Mouse (Mus musculus): Measurements from ENCODE around the gene Insig2.

Gene Insig2

GRCm38 (mm10) chr1:121326591-121327343, 5.6 kb downstream of the Insig2 start:
- DNase-seq (ENCODE audit: low read depth, low spot score) = no peak

DNA sequence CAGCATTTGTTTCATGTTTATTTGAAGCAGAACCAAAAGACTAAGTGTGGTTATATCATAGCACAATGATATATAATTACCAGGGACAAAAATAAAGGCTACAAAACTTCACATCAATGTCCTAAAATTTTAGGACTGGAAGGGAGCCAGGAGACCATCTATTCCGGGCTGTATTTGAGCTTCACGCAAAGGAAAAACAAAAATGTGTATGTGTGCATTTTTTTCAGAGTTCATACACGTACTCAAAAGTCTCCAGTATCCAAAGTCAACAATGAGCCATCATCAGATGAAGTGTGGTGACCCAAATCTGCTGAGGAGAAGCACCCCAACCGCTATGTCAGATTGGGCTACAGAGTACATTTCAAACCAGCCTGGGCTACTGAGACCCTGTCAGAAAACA, 8.9 kb downstream of the Insig2 start:
- no peak for DNase-seq (ENCODE audit: low read depth, low spot score)

DNA sequence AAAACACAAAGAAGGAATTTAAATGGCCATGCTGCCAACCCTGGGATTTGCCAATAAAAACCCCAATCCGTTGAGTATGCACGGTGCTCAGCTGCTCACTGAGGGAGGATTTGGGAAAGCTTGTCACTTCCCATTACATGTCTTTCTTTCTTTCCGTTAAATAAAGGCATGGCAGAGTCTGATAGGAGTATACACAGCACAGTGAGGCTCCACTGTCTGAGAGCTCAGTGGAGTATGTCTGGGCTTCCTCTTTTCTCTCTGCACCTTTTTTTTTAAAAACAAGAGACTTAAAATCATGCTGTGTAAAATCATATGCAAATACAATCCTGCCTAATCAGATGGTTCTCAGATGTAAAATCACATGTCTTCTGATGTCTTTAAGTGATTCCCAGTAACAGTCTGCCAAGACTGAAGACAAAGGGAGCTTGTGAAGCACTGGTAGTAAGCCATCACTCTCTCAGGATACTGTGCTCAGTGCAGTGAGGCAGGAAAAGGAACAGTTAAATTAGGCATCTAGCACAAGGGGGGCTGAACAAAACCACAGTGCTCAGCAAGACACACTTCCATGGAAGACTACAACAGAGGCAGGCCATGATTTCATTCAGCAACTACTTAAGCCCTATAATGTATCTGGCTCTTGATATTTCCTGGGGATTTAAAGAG, 17.5 kb downstream of the Insig2 start:
- no peak for DNase-seq (ENCODE audit: low read depth, low spot score)

GRCm38 (mm10) chr1:121313181-121313580, 19.2 kb downstream of the Insig2 start:
- DNase-seq (ENCODE audit: low read depth, low spot score) = no peak

GRCm38 (mm10) chr1:121312326-121312725, 20.1 kb downstream of the Insig2 start:
- DNase-seq (ENCODE audit: low read depth, low spot score) = no peak

DNA sequence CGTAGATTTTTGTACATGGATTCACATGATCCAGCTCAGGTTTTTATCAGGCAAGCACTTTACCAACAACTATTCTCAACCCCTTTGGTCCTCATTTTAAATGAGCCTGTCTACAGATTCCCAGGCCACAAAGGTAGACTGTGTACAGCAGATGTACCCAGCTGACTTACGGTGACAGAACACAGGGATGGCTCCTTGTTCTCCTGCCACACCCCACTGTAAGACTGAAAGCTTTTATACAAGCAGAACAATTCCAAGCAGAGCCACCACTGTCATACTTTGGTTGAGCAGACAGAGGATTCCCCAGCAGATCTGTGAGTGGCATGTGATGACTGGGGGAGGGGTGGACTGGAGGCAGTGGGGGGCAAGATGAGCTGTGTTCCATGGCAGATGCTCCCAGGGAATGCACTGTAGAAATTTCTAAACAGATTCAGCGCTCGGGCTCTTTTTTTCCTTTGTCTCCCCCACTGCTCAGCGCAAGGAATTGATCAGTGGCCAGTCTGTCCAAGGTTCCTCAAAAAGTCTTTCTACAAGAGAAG, 35.6 kb downstream of the Insig2 start:
- no peak for DNase-seq (ENCODE audit: low read depth, low spot score)

DNA sequence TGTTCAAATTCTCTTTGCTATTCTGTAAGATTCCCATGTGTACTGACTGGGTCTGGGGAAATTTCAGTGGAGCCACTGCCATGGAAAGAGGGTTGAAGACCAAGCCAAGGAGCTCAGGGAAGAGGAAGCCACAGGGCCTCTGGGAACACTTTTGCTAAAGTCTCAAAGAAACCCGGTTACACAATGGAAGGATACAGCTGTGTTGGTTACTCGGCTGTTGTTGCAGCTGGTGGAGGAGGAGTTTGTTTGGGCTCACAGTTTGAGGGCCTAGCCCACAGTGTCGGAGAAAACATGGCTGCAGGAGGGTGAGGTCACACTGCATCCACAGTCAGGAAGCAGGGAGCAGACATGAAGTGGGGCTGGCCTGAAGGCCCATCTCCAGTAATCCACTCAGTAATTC, 38.8 kb downstream of the Insig2 start:
- DNase-seq (ENCODE audit: low read depth, low spot score) = peak; percentile 19

DNA sequence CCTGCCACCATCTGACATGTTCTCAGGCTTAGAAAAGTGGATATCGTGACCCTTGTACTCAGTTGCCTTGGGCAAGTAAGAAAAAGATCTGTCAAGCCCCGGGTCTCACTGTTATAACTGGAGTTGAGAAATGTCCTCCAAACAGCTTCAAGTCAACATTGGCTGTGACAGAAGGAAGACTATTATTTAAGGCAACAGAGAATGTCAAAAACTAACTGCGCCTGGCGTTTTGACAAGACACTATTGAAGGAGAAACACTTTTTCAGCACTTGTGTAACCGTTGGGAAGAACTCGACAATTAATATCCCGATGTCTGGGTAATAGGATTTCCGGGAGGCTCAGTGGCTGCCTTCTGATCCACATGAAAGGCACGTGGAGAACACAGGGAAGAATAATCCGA, 41.5 kb downstream of the Insig2 start:
- no peak for DNase-seq (ENCODE audit: low read depth, low spot score)

GRCm38 (mm10) chr1:121290340-121290739, 42.0 kb downstream of the Insig2 start:
- no peak for DNase-seq (ENCODE audit: low read depth, low spot score)

GRCm38 (mm10) chr1:121284197-121284596, 48.2 kb downstream of the Insig2 start:
- DNase-seq (ENCODE audit: low read depth, low spot score) = no peak

DNA sequence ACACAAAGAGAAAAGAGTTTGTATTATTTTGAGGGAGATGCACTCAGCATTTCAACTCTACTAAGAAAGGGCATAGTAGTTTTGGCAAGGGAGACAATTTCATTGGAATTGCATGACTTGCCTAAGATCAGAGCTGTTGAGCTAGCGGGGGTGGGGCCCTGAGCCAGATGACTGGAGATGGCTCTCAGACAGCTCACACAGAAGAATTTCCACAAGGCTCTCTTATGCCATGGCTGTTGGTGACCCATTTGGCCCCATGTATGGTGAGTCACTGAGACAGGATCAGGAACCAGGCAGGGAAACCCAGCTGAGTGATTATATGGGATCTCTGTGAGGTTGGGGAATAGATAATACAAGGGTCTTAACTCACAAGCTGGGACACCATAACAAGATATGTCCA, 51.9 kb downstream of the Insig2 start:
- DNase-seq (ENCODE audit: low read depth, low spot score) = peak; percentile 32

- no peak for DNase-seq (ENCODE audit: low read depth, low spot score)
These were observed 54.0 kb downstream of the Insig2 start for GRCm38 (mm10) chr1:121278370-121278769.

DNA sequence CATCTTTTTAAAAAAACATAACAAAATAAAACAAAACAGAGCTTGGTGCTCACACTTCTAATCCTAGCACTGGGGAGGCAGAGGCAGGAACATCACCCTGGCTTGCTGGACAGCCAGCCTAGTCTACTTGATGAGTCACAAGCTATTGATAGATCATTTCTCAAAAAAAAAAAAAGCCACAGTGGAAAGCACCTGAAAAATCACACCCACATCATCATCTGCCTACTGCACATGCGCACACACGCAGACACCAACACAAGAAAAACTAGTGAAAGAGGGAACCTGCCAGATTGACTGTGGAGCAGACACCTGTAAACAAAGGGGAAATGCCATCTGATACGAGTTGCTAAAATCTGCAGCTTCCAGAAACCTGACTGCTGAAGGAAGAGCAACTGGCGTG, 54.9 kb downstream of the Insig2 start:
- DNase-seq (ENCODE audit: low read depth, low spot score) = no peak

DNA sequence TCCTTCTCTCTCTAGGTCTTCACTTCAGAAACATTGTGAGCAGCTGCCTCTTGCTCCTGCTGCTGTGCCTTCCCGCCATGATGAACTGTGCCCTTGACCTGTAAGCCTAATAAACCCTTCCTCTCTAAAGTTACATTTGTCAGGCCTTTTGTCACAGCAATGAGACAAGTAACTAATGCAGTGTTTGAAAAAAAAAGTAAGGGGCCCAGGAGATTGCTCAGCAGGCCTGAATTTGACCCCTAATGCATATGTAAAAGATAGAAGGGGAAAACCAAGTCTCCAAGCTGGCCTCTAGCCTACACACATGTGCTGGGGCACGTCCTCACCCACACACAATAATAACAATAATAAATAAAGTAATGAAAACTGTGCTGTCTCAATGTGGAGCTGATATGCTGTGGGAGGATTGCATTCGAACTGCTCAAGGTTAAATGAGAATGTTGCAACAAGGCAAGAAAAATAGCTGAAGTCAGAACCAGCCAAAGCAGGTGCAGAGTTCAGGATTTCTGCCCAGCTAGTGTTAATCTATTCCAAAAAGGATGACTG, 56.4 kb downstream of the Insig2 start:
- DNase-seq (ENCODE audit: low read depth, low spot score) = no peak

DNA sequence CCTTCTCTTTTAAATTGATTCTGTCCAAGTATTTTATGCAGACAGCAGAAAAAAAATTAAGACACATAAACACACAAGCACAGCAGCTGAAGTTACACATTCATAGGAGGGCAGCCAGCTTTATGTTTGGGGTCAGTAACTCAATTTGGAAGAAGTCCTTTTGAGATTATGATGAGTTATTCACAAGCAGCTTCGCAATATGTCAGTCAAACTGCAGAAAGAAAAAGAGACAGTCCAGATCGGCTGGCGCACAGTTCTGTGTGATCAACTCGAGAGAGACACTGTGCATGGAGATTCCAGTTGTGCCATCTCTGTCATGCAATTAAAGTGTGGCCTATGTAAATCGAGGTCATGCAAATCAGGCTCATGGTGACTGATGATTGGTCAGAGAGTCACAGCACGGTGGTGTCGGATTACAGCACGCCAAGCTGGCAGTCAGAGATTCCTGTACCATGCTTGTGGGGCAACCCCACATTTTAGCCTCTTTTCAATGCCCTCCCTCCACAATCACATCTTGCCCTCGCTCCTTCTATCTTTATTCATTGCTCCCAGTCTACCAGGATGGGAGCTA, 72.1 kb downstream of the Insig2 start:
- no peak for DNase-seq (ENCODE audit: low read depth, low spot score)

All from skeletal muscle tissue, adult 2 months (tissue).